Mouse (Mus musculus) cerebellum, adult 2 months (tissue): ENCODE results near the gene Pfkfb3.

Experiments used
- CTCF ChIP-seq: fragments of 200-500 bp; IDR thresholded peaks from 2 replicates; pipeline ENCODE4 v1.5.1; 2011; ENCODE audit warnings: low read depth, mild to moderate bottlenecking, control low read depth, low read length, moderate library complexity, borderline replicate concordance; ENCODE audit not compliant: insufficient read depth
- POLR2A ChIP-seq: fragments of 200-500 bp; IDR thresholded peaks from 2 replicates; pipeline ENCODE4 v1.6.1; 2011; ENCODE audit warnings: low read length, control low read depth, borderline replicate concordance; ENCODE audit not compliant: insufficient read depth

- TF ChIP-seq CTCF (no peak), POLR2A (no peak)
These were observed 40.6 kb downstream of the Pfkfb3 start for GRCm38 (mm10) chr2:11513057-11513967.
